Mouse (Mus musculus) mesoderm, embryonic 11.5 days (tissue): ENCODE measurements around the gene Ino80.
"Not testable (repeated sequence)": the region's sequence is repeated elsewhere in the genome, so short reads cannot be mapped to it uniquely, and the experiment has no call there.

Experiments used
- DNase-seq: peaks from one replicate; pipeline ENCODE4 v3.0.0-alpha.2; 2012; ENCODE audit warnings: low read depth, low spot score

Ino80 gene

DNA sequence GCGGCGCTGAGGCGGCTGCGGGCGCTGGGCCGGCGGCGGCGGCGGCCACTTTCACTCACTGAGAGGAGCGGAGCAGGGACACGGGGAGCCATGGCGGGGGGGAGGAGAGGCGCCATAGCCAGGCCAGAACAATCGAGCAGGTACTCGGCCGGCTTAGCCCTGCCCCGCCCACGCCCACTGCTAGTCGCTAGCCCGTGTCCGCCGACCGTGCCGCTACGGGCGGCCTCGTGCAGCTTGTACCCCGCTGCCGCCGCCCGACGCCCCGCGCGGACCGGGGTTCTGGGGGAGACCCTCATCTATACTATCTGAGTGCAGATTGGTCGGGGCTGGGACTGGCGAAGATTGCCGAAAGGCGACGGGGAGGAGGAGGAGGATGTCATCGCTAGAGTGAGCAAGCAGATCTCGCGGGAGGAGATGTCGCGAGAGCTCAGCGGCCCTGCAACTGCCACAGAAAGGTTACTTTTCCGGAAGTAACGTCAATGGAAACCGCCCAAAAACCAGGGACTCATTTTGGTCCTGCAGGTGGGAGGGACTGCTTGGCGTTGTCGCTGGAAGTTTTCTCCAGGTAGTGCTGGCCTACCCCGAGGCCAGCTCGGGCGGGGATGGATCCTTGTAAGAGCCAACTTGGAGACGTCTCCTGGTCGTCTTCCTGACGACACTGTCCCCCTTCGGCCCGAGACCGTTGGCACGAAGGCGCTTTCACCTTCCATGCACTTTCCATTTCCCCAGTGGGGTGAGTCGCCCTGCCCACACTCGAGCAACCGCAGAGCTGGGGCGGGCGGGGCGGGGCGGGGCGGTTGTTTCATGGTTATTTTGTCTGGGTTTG lies at the start of gene Ino80:
Ino80 (minus strand) TSS at position 117 of the 826 bp plus-strand sequence.
- DNase-seq, result peak; percentile 99

DNA sequence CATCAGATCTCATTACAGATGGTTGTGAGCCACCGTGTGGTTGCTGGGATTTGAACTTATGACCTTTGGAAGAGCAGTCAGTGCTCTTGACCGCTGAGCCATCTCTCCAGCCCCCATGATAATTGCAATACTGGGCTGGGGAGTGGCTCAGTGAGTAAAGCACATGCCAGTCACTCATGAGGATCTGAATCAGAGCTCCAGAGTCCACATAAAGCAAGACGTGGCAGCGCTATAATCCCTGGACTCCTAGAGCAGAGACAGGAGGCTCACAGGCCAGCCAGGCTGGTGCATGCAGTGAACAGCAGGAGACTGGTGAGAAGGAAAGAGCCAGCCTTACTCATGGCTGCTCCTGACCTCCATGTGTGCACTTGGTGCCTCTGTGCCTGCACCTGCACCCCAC lies 47.9 kb upstream of the Ino80 start:
- no peak for DNase-seq

DNA sequence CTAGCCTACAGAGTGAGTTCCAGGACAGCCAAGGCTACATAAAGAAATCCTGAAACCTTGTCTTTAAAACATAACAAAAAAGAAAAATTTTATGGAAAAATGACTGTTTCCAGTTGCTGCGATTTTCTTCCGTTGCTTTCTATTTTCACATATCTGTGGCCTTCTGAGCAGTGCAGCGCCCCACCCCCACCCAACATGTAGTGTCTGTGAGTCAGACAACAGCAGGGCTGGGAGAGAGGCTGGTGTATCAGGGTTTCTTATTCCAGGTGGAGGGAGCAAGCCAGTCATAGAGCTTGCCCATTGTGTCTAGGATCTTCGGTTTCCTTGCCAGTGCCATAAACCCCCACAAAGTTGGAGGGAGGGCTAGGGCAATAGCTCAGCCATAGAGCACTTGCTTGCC lies 46.3 kb upstream of the Ino80 start:
- DNase-seq, result no peak

DNA sequence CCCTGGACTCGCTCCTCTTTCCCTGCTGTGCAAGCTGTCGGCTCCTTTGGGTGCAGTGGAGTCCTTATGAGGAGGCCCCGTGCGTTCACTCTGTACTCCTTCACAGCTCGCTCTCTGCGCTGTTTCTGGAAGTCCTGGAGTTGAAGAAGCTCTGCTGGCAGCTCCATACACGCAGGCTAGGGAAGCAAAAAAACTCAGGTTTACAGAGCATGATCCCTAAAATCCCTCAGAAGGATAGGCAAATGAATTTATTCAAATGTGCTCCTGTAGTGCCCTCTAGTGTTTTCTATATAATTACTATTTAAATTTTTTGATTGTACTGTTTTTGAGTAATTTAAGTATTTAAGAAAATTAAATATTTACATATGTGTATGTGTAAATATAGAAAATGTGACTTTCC lies 43.1 kb upstream of the Ino80 start:
- no peak for DNase-seq

DNA sequence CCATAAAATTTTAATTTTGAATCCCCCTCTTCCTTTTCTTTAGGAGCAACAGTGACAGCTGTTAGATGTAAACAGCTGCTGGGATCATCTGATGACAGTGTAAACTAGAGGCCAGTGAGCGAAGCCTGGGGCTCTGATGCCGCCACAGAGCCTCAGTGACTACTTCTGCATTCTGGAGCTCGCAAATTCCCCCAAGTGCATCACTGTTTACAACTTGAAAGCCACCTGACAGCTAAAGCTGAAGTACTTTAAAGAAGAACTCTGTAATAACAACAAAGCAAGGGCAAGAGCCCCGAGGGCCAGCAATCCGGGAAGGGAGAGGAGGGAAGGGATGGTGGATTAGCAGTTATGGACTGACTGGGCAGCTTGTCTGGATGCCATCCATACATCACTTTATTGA lies 39.3 kb upstream of the Ino80 start:
- no peak for DNase-seq

DNA sequence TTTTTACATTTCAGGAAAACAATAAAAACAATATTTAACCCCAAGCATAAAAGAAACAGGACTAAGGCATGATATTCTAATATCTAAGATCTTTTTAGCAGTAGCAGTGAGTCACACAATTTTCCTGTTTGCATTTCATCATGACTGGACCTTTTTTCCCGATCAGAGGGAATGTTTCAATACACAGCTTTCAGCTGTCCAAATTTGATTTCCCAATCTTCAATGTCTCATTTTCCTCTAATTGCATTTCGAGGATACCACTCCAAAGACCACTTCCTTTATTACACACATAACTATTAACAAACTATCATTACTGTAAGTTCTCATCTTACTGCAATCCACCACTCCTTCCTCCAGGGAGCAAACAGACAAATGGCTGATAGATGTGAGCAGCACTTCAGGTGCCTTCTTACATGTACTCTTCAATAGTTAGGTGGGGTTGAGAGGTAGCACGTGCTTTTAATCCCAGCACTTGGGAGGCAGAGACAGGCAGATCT lies 36.6 kb upstream of the Ino80 start:
- DNase-seq, result no peak

DNA sequence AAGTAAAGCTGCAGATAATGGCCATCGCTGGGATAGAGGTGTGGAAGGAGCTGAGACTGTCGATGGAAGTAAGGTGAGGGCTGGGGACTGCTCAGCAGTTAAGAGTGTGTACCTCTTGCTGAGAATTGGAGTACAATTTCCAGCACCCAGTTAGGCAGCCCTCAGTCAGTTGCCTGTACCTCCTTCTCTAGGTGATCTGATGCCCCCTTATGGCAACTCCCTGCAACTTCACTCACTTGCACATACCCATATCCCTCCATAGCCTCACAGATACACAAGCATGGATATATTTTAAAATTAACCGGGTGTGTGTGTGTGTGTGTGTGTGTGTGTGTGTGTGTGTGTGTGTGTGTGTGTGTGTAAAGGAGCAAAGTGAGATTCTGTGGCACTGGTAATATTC lies 34.8 kb upstream of the Ino80 start:
- DNase-seq, result no peak

DNA sequence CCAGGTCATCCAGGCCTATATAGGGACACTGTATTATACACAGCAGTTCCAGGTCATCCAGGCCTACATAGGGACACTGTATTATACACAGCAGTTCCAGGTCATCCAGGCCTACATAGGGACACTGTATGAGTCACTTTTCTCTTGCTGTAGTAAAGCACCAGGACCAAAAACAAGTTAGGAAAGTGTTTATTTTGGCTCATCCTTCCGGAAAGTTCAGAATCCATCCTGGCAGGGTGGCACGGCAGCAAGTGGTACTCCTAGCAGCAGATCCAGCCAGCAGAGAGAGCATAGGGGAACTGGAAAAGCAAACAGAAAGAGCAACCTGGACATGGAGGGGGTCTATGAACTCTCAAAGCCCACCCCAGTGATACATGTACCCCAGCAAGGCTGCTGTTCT lies 33.4 kb upstream of the Ino80 start:
- no peak for DNase-seq

DNA sequence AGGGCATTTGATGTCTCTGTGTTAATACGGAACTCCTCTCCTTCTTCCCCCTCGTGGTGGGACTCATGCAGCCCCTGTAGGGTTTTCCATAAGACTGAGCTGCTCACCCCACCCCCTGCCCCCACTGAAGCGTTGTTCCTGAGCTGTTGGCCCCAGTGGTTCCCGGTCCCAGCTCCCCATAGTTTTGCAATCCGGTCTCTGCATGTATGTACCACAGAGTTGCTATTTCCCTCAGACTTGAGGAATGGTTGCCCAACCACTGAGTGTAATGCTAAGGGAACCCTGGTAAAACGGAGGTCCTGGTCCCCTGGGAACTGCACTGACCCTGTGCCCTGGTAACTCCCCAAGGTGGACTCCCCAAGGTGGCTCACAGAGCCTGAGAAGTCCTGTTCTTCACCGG lies 31.0 kb upstream of the Ino80 start:
- DNase-seq, result not testable (repeated sequence)

DNA sequence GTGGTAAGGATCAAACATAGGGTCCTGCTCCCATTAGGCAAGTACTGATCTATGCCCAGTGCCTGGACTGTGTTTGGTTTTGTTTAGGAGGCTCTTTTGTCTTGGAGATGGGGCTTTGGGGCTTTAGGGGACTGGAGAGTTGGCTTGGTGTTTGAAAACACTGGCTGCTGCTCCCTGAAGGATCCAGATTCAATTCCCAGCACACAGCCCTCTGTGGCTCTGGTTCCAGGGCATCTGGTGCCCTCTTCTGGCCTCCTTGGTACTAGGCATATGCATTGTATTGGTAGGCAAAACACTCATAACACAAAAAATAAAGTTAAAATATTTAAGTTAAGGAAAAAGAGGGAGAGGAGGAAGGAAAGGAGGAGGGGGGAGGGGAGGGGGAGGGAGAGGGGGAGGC lies 29.6 kb upstream of the Ino80 start:
- no peak for DNase-seq

DNA sequence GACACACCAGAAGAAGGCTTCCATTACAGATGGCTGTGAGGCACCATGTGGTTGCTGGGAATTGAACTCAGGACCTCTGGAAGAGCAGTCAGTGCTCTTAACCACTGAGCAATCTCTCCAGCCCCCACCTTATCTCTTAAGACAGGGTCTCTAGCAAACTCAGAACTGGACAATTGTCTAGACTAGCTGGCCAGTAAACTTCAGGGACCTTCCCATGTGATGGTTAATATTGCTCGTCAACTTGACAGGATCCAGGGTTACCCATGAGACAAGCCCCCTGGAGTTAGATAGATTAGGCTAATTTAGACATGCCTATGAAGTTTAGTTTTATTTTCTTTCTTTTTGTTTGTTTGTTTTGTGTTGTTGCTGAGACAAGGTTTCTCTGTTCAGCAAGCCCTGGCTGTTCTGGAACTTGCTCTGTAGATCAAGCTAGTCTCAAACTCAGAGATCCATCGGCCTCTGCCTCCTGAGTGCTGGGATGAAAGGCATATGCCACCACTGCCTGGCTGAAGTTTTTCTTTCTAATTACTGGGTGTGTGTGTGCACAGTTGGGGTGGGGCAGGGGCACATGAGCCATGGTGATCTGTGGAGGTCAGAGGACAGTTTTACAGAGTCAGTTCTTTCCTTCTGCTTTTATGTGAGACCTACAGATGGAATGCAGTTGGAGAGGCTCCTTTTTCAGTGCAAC lies 23.6 kb upstream of the Ino80 start:
- DNase-seq, result no peak

DNA sequence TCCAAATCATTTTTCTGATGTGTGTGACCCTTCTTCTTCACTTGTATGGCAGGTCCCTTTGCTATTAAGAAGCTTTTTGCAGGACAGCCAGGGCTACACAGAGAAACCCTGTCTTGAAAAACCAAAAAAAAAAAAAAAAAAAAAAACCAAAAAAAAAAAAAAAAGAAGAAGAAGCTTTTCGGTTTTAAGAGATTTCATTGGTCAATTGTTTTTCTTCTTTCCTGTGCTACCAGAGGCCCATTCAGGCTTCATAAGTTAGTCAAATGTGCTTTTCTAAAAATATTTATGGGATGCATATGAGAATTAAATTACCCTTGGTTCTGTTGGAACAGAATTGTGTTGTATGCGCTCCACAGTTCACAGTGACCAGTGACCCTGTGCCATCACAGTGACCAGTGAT lies 21.4 kb upstream of the Ino80 start:
- DNase-seq, result no peak

DNA sequence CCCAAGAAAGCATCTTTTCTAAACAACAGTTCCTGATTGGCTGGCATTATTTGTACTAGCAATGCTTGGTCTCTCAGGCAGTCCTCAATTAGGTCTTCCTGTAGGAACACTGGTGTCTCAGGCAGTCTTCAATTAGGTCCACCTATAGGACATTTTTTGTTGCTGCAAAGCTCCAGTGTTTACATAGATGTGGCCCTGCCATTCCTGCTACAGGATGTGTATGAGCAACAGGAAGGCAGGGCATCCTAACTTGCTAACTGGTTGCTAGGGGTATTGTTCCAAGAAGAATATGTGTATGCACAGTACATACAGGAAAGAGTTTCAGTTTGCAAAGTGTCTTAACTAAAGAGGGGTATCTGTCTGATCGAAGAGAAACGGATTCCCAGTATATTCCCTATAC lies 18.6 kb upstream of the Ino80 start:
- no peak for DNase-seq

DNA sequence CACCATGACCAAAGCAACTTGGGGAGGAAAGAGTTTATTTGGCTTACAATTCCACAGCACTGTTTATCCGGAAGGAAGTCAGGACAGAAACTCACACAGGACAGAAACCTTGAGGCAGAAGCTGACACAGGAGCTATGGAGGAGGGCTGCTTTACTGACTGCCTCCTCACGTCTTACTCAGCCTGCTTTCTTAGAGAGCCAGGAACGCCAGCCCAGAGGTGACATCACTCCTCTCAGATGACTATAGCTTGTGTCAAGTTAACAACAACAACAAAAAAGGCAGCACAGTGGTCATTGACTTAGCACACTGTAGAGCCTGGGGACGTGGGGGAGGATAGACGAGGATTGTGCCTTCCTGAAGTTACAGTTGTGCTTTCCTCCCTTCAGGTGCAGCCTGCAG lies 14.5 kb upstream of the Ino80 start:
- no peak for DNase-seq

DNA sequence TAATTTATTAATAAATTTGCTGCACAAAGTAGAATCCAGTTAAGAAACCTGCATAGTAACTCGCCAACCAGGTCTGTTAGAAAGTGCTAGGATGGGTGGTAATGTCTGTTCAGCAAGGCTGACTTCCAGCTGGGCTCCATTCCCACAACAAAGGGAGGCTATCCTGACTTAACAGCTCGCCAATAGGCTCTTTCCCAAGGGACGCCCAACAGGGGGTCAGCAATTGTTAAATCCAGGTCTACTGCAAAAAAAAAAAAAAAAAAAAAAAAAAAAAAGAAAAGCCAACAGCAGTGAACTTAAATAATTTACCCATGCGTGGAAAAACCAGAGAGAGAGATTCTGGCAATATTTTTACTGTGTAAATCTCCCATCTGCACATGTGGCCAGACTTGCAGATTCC lies 9.0 kb upstream of the Ino80 start:
- DNase-seq, result peak; percentile 21

DNA sequence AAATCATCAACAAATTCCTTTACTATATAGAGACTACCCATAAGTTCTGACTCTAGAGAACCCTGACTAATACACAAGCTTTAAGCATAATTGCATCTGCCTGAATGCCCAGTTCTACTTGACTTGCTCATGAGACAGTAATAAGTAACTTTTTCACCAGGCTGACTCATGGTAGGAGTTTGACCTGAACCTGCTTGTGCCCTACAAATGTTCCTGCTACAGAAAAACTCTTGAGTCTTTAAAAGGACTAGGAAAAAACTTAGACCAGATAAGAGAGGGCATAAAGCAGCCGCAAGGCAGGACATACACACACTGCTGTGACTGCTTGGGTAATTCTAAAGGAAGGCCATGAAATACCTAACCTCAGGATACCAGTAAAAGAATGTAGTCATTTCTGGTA lies 4.8 kb upstream of the Ino80 start:
- no peak for DNase-seq

DNA sequence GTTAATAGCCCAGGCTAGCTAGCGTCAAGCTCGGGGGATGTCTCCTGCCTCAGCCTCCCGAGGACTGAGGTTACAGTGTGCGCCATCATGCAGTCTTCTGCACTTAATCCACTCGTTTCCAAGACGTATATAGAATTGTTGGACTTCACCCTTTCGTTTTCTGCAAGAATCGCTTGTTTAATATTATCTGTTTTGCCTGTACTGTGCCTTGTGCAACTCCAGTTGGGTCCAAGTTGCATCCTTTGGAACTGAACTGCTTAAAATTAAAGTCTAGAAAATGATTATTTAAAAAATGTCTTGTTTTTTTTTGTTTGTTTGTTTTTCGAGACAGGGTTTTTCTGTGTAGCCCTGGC lies 886 bp upstream of the Ino80 start:
- no peak for DNase-seq

DNA sequence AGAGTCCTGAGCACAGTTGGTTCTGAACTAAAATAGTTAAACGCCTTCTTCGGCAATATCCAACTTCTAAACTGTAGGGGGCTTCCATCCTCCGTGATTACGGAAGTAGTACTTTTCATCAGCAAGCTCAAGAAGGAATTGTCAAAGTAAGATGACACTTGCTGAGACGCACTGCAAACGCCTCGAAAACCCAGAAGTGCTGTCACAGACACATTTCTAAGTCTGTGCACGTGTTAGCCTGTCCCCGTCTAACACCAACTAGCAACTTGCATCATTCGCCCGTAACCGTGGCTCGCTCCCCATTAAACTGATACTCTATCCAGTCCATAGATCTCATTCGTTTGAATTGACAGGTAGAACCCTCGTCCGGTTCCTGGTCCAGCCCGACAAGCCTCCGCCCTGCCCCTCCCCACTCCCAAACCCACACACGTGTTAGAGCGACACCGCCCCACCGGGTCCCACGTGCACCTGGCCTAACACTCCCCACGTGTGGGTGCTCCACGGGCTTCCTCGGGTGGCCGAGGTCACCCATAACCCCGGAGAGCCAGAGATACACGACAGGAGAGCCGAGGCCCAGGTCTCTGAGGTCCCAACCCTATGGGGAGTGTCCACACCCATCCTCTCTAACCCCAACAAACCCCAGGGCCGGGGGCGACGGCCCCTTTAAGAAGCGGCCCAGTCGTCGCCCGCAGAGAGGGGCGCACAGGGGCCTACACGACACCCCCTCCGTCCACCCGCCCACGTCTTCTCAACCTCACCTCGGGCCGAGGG lies 681 bp downstream of the Ino80 start:
- DNase-seq, result peak; percentile 63

DNA sequence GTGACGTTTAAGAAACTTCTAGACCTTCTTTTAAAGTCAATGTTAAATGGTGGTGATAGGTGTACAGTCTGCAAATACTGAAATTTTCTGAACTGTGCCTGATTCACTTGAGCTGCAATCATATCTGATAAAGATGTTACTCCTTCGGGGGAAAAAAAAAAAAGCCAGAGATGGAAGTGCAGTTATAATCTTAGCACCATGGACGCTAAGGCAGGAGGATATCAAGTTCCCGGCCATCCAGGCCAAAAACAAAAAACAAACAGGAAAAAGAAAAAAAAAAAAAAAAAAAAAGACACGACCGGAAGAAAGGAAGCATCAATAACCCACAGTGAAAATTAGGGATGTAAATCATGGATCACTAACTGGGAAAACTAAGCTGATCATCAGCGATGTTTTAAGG lies 1.3 kb downstream of the Ino80 start:
- DNase-seq, result no peak

DNA sequence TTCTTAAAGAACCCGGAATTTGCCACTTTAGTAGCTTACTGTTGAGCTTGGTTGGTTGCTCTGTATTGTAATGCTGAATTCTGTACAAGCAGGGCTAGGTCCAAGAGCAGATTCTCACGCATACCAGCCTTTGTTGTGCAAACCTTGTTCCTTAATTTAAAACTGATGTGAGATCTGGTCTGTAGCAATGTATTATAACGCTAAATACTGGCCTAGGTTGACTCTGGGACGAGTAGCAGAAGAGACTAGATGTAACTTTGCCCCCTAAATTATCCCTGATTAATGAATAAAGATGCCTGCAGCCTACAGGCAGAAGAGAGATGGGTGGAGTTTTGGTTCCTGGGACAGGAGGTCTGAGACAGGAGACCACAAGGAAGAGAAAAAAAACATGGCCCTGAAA lies 13.5 kb downstream of the Ino80 start:
- no peak for DNase-seq

DNA sequence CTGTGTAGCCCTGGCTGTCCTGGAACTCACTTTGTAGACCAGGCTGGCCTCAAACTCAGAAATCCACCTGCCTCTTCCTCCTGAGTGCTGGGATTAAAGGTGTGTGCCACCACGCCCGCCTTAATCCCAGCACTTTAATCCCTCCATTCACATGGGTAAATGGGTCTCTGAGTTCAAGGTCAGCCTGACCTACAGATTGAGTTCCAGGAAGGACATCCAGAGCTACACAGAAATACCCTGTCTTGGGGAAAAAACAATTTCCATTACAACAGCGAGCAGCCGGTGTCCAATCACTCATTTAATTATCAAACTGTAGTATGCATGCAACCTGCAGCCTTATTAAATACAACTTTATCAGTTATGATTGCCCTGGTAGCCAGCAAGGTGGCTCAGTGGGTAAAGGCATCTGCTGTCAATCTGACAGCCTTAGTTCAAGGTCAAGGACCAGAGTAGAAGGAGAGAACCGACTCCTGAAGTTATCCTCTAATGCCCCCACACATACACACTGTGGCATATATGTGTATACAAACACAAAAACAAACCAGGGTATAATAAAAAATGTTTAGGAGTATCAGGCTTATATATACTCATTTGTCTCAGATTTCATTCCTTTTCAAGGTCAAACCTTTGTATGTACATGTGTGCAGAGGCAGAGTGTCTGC lies 14.2 kb downstream of the Ino80 start:
- DNase-seq, result no peak

DNA sequence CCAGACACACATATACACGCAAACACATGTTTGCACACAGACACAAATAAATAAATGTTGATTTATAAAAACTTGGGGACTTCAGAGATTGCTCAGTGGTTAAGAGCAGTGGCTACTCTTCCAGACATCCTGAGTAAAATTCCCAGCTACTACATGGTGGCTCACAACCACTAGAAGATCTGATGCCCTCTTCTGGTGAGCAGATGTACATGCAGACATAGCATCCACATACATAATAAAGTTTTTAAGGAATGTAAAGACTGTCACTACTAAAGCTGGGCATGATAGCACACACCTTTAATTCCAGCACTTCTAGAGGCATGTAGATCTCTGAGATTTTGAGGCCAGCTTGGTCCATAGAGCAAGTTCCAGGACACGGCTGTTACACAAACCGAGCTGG lies 16.5 kb downstream of the Ino80 start:
- DNase-seq, result no peak
